Mouse (Mus musculus) kidney, adult 2 months (tissue): ENCODE results near the gene Sdk2. TPM values are rescaled to one million over a fixed set of nuclear protein-coding genes. Genes with fewer than 3 reads are reported as not detected.

Experiments
- DNase-seq: peaks from one replicate; pipeline ENCODE4 v3.0.0; 2021
- H3K27ac ChIP-seq: fragments of 200-500 bp; 2 replicates; pipeline ENCODE4 v1.5.1; 2012; ENCODE audit warnings: low read depth, low read length, control low read depth, inconsistent platforms; ENCODE audit not compliant: insufficient read depth
- H3K27me3 ChIP-seq: fragments of 200-500 bp; replicated peaks from 2 replicates; pipeline ENCODE4 v1.6.1; 2012; ENCODE audit warnings: mild to moderate bottlenecking, moderate library complexity, low read length, inconsistent platforms; ENCODE audit not compliant: control insufficient read depth, insufficient read depth
- H3K36me3 ChIP-seq: fragments of 200-500 bp; 2 replicates; pipeline ENCODE4 v1.6.1; 2012; ENCODE audit warnings: mild to moderate bottlenecking, moderate library complexity, low read length, inconsistent platforms; ENCODE audit not compliant: control insufficient read depth, insufficient read depth
- H3K4me1 ChIP-seq: fragments of 200-500 bp; 2 replicates; pipeline ENCODE4 v1.6.1; 2011; ENCODE audit warnings: low read length; ENCODE audit not compliant: control insufficient read depth, insufficient read depth
- H3K4me3 ChIP-seq: fragments of 200-500 bp; 2 replicates; pipeline ENCODE4 v1.5.1; 2011; ENCODE audit warnings: mild to moderate bottlenecking, low read depth, low read length, control low read depth; ENCODE audit not compliant: insufficient read depth
- CTCF ChIP-seq: fragments of 200-500 bp; conservative IDR thresholded peaks from 2 replicates; pipeline ENCODE4 v1.5.1; 2011; ENCODE audit warnings: low read depth, mild to moderate bottlenecking, control low read depth, low read length, moderate library complexity, mixed read lengths; ENCODE audit not compliant: insufficient read depth, insufficient read length
- POLR2A ChIP-seq: fragments of 200-500 bp; IDR thresholded peaks from one replicate; pipeline ENCODE4 v1.6.1; 2011; ENCODE audit warnings: low read depth, low read length, control low read depth
- WGBS: fragments of 180-500 bp; shearing (Covaris S2); methylation state at CpG from one replicate; pipeline ENCODE4 v1.1.7; 2018; 5-methylcytosine and 5-hydroxymethylcytosine counted together
- polyA plus RNA-seq: library from polyadenylated mRNA; depleted of rRNA; stranded (reverse); fragments of >200 nt; gene quantifications from 2 replicates; pipeline ENCODE4 v1.2.3, GENCODE M21; 2012

The Sdk2 gene
- polyA plus RNA-seq, 1 experiment: 0.63 TPM

- Histone ChIP-seq H3K27me3 (no peaks in the 10 kb centered on the region), H3K4me1 (no peaks in the 10 kb centered on the region), H3K4me3 (no peak overlapping the region), H3K36me3 (no peaks in the 10 kb centered on the region), H3K27ac (no peak overlapping the region)
- no peak for DNase-seq
- TF ChIP-seq CTCF: no peak
- no peak for TF ChIP-seq POLR2A
- WGBS: 57% methylated on average over 7 of the region's 7 CpGs
Measured at GRCm38 (mm10) chr11:113886299-113886698, 180.5 kb downstream of the Sdk2 start.

DNA sequence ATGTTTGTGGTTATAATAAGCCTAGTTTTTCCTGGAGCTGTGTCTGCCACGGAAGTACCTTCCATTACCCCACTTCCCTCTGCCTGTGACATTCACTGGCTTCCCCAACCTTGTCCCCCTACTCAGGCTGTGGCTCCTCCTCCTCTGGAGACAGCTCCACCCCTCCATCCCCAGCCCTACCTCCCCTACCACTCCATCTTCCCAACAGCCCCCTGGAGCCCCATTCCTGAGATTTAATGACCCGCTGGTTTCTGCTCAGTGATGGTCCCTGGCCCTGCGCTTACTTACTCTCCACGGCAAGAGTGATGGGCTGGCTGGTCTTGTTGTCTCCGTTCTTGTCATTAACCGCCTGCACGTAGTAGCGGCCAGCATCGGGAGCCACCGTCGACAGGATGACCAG lies 181.9 kb downstream of the Sdk2 start:
- no peak overlapping the region for H3K27ac ChIP-seq
- H3K27me3 ChIP-seq: no peaks in the 10 kb centered on the region
- 29% methylated on average over 11 of the region's 11 CpGs for WGBS
- H3K4me1 ChIP-seq: no peaks in the 10 kb centered on the region
- H3K36me3 ChIP-seq: no peaks in the 10 kb centered on the region
- TF ChIP-seq CTCF: no peak
- TF ChIP-seq POLR2A: no peak
- no peak overlapping the region for H3K4me3 ChIP-seq
- DNase-seq: no peak

- WGBS: 56% methylated on average over 8 of the region's 8 CpGs
- DNase-seq: no peak
- Histone ChIP-seq H3K36me3 (no peaks in the 10 kb centered on the region), H3K27me3 (no peaks in the 10 kb centered on the region), H3K27ac (no peak overlapping the region), H3K4me1 (no peaks in the 10 kb centered on the region), H3K4me3 (no peak overlapping the region)
- TF ChIP-seq CTCF (no peak), POLR2A (no peak)
Measured at GRCm38 (mm10) chr11:113883031-113883430, 183.8 kb downstream of the Sdk2 start.

- Histone ChIP-seq H3K36me3 (no peaks in the 10 kb centered on the region), H3K4me1 (no peaks in the 10 kb centered on the region), H3K27me3 (no peaks in the 10 kb centered on the region), H3K27ac (no peak overlapping the region), H3K4me3 (no peak overlapping the region)
- TF ChIP-seq POLR2A (no peak), CTCF (no peak)
- DNase-seq: no peak
- 91% methylated on average over 6 of the region's 6 CpGs for WGBS
Measured at GRCm38 (mm10) chr11:113881864-113882263, 185.0 kb downstream of the Sdk2 start.

- Histone ChIP-seq H3K4me1 (no peaks in the 10 kb centered on the region), H3K36me3 (no peaks in the 10 kb centered on the region), H3K27ac (no peak overlapping the region), H3K4me3 (no peak overlapping the region), H3K27me3 (no peaks in the 10 kb centered on the region)
- WGBS: 86% methylated on average over 8 of the region's 8 CpGs
- DNase-seq: no peak
- no peak for TF ChIP-seq CTCF
Measured at GRCm38 (mm10) chr11:113867066-113867465, 199.8 kb downstream of the Sdk2 start.

- Histone ChIP-seq H3K36me3 (no peaks in the 10 kb centered on the region), H3K4me1 (no peaks in the 10 kb centered on the region), H3K27ac (no peak overlapping the region), H3K4me3 (no peak overlapping the region), H3K27me3 (no peaks in the 10 kb centered on the region)
- 26% methylated on average over 8 of the region's 8 CpGs for whole genome bisulfite sequencing
- TF ChIP-seq POLR2A (no peak), CTCF (peak; percentile 82)
- DNase-seq: peak; percentile 82
Measured at GRCm38 (mm10) chr11:113865627-113866026, 201.2 kb downstream of the Sdk2 start.

DNA sequence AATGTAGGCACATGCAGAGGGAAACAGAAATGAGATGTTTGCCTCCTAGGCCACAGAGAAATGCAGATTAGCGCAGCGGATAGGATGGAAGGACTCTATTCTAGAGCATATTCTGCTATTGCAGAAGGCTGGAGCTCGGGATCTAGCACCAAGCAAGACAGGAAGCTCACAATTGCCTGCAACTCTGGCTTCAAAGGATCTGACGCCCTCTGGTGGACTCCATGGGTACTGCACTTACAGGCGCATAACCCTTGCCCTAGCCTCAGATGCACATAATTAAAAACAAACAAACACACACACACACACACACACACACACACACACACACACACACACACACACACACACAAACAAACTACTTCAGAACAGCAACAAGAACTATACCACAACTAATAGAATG lies 203.4 kb downstream of the Sdk2 start:
- no peaks in the 10 kb centered on the region for H3K27me3 ChIP-seq
- no peaks in the 10 kb centered on the region for H3K36me3 ChIP-seq
- DNase-seq: peak; percentile 5
- H3K4me1 ChIP-seq: no peaks in the 10 kb centered on the region
- no peak overlapping the region for H3K4me3 ChIP-seq
- TF ChIP-seq POLR2A (no peak), CTCF (peak; percentile 47)
- 71% methylated on average over 5 of the region's 5 CpGs for WGBS
- H3K27ac ChIP-seq: no peak overlapping the region

GRCm38 (mm10) chr11:113855661-113856060 lies 211.2 kb downstream of the Sdk2 start:
- Histone ChIP-seq H3K36me3 (no peaks in the 10 kb centered on the region), H3K4me3 (no peak overlapping the region), H3K27me3 (no peaks in the 10 kb centered on the region), H3K27ac (no peak overlapping the region), H3K4me1 (no peaks in the 10 kb centered on the region)
- no peak for DNase-seq
- no peak for TF ChIP-seq CTCF
- WGBS: 80% methylated on average over 13 of the region's 13 CpGs
